Mouse (Mus musculus): ENCODE measurements around the gene Tmem205.

GRCm38 (mm10) chr9:21925034-21925433 lies 2.3 kb downstream of the Tmem205 start:
- TF ChIP-seq POLR2A (IDR thresholded peaks at IDR 0.05; ENCODE audit: low read depth, low read length) (no peak), CTCF (IDR thresholded peaks at IDR 0.05; ENCODE audit: borderline replicate concordance, insufficient read depth, low read length) (no peak)

Data from embryonic fibroblast, embryonic 13.5 days (primary cell).